In the genomic region with DNA sequence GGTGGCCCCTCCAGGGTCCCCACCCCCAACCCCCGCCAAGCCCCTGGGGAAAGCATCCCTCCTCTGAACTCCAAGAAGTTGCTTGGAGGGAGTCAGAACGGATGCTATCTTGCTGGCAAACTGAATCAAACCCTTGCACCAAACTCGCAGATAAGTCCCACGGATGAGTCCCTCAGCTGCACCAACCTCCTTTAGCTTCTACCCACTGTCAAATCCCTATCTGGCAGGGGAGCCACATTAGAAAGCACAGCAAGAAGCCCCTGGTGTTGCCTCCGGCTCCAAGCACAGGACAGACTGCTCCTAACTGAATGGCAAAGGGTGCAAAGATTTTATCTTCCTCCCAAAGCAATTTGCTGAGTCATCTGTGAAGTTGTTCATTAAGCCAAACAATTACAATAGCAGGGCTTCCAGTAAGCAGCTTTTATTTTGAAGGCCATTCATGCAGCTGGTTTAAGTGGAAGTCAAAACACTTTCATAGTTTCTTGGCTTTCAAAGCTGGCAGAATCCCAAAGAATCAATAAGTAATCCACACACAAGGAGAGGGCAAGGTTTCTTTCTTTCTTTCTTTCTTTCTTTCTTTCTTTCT, we compare ENCODE assay signal across 10 mouse cellular contexts. TPM values are rescaled to one million over a fixed set of nuclear protein-coding genes. Genes with fewer than 3 reads are reported as not detected.
DNase-seq lines count a peak whose midpoint lies in the region; ATAC-seq and TF ChIP-seq lines count a peak whose summit lies in the region.
"Had no signal": no experiment of that assay in that cellular context is flagged by ENCODE, and none has a peak within 500 bp of the region (broad histone marks: within the 10 kb centered on the region; RNA-seq: fewer than 3 reads in every experiment).

No protein-coding gene starts in this region.

- peak; percentile 37 for DNase-seq in kidney, adult 11 months
- no peak for DNase-seq in ES-E14 (ENCODE audit: low read depth, low spot score)
- DNase-seq in adipocyte (ENCODE audit: low spot score), result peak; percentile 87
- peak; percentile 10 to 30 for DNase-seq in kidney, postnatal 4 days
- DNase-seq in layer of hippocampus, adult 9-11 months, result no peak
- no peak for DNase-seq in layer of hippocampus, postnatal 10 days (ENCODE audit: low spot score in 2 of 2)
- DNase-seq: thymus, postnatal 36 days had no signal

- no peak overlapping the region for H3K4me3 ChIP-seq in kidney, embryonic 14.5 days (ENCODE audit: low read length)
- H3K4me3 ChIP-seq in ES-E14 (ENCODE audit: insufficient read depth in 1 of 2, low read depth in 1 of 2, low read length in 2 of 2, poor library complexity in 1 of 2, severe bottlenecking in 1 of 2), result no peak overlapping the region

- peaks cover 11% of the 10 kb centered on the region for H3K27me3 ChIP-seq in kidney, embryonic 14.5 days (ENCODE audit: control insufficient read depth, insufficient read depth, low read length)
- H3K27me3 ChIP-seq: midbrain, embryonic 15.5 days had no signal

- ATAC-seq in kidney, embryonic 14.5 days (ENCODE audit: low FRiP score, low TSS enrichment), result no peak

- H3K36me3 ChIP-seq in kidney, embryonic 14.5 days (ENCODE audit: control insufficient read depth, insufficient read depth, low read length), result no peaks in the 10 kb centered on the region
- H3K36me3 ChIP-seq in ES-E14 (ENCODE audit: control insufficient read depth, insufficient read depth, low read length, poor library complexity, severe bottlenecking), result no peaks in the 10 kb centered on the region
- H3K36me3 ChIP-seq: midbrain, embryonic 15.5 days had no signal

- 47% methylated on average over 5 of the region's 5 CpGs for WGBS in kidney, embryonic 14.5 days

- no peak overlapping the region for H3K4me2 ChIP-seq in kidney, embryonic 14.5 days (replicated peaks; ENCODE audit: low read depth, low read length)

- no peaks in the 10 kb centered on the region for H3K9me3 ChIP-seq in kidney, embryonic 14.5 days (ENCODE audit: control insufficient read depth, low read length)
- H3K9me3 ChIP-seq in ES-E14 (ENCODE audit: control insufficient read depth, insufficient read depth, low read depth, low read length), result no peaks in the 10 kb centered on the region
- H3K9me3 ChIP-seq: midbrain, embryonic 15.5 days had no signal

- no peak overlapping the region for H3K9ac ChIP-seq in kidney, embryonic 14.5 days (ENCODE audit: low read depth, low read length)
- H3K9ac ChIP-seq in ES-E14 (ENCODE audit: insufficient read depth, low read depth, low read length, poor library complexity, severe bottlenecking), result no peak overlapping the region

- H3K27ac ChIP-seq in kidney, embryonic 14.5 days (ENCODE audit: low read depth, low read length), result no peak overlapping the region
- no peak overlapping the region for H3K27ac ChIP-seq in ES-E14 (ENCODE audit: insufficient read depth, low read depth, low read length, poor library complexity, severe bottlenecking)
- H3K27ac ChIP-seq: midbrain, embryonic 15.5 days had no signal

- in situ Hi-C loops in ES-E14 (cut with MboI; ENCODE audit: low sequenced_read_pairs in 2 of 2, unreplicated experiment in 2 of 2), result no loop called here

- 0 out of 2 replicates have a peak, but pooled peaks cover 3% of the 10 kb centered on the region for H3K4me1 ChIP-seq in kidney, embryonic 14.5 days (ENCODE audit: control insufficient read depth, insufficient read depth, low read length)
- H3K4me1 ChIP-seq in ES-E14 (ENCODE audit: control insufficient read depth in 2 of 2, insufficient read depth in 2 of 2, low read length in 2 of 2, poor library complexity in 1 of 2), result peaks cover 0 to 5% of the 10 kb centered on the region in 2 experiments; a peak in 1 of 4 replicates

TF ChIP-seq in ES-E14, 5 proteins besides CTCF, POLR2A, EP300 and RAD21:
- TF ChIP-seq MAFK (IDR thresholded peaks at IDR 0.05; ENCODE audit: insufficient read depth, low read depth, low read length) (peak; percentile 74), ZNF384 (IDR thresholded peaks at IDR 0.05; ENCODE audit: low read depth, low read length) (no peak)

RNA-seq across cellular contexts. Expression of a gene that starts 1.0 kb away (rescaled TPM):
- 0.14 TPM in 1 of 2 replicates, not detected in the other for polyA plus RNA-seq in kidney, embryonic 14.5 days (2014; fragmentation: Nextera tagmentation; extraction: Ambion mirVana)
- 0.18 and 0.21 TPM in 2 replicates for total RNA-seq in ES-E14 (2012; rRNA removed)
- under 1 TPM; 0.23 to 0.27 TPM for total RNA-seq in layer of hippocampus, postnatal 10 days (2021)

RNA-seq across cellular contexts. Expression of a gene that starts 10.2 kb away (rescaled TPM):
- 1.9 and 3.4 TPM in 2 replicates for polyA plus RNA-seq in kidney, embryonic 14.5 days (2014; fragmentation: Nextera tagmentation; extraction: Ambion mirVana)
- total RNA-seq in ES-E14 (2012; rRNA removed), result 1.2 TPM in 2 replicates
- not detected for total RNA-seq in layer of hippocampus, postnatal 10 days (2021)

RNA-seq across cellular contexts. Expression of a gene that starts 14.1 kb away (rescaled TPM):
- 28.2 and 35.1 TPM in 2 replicates for polyA plus RNA-seq in kidney, embryonic 14.5 days (2014; fragmentation: Nextera tagmentation; extraction: Ambion mirVana)
- total RNA-seq in ES-E14 (2012; rRNA removed), result not detected in 2 replicates
- total RNA-seq in layer of hippocampus, postnatal 10 days (2021), result 1 to 10 TPM; 5.6 to 7.1 TPM

RNA-seq across cellular contexts. Expression of a gene that starts 27.8 kb away (rescaled TPM):
- polyA plus RNA-seq in kidney, embryonic 14.5 days (2014; fragmentation: Nextera tagmentation; extraction: Ambion mirVana), result not detected in 2 replicates
- not detected in 2 replicates for total RNA-seq in ES-E14 (2012; rRNA removed)
- not detected for total RNA-seq in layer of hippocampus, postnatal 10 days (2021)
- polyA plus RNA-seq: midbrain, embryonic 15.5 days had no signal

RNA-seq across cellular contexts. Expression of a gene that starts 36.2 kb away (rescaled TPM):
- polyA plus RNA-seq in kidney, embryonic 14.5 days (2014; fragmentation: Nextera tagmentation; extraction: Ambion mirVana), result not detected in 2 replicates
- total RNA-seq in ES-E14 (2012; rRNA removed), result not detected in 2 replicates
- total RNA-seq in layer of hippocampus, postnatal 10 days (2021), result not detected
- polyA plus RNA-seq: limb, embryonic 11.5 days; midbrain, embryonic 15.5 days had no signal

Comparison
In these comparisons a context has a peak if more than half of its experiments do, and no peak if none do; other contexts are left out.
1. DNase-seq: peak in kidney, adult 11 months (single experiment), adipocyte (single experiment) and kidney, postnatal 4 days (2 of 2); none in ES-E14 (single experiment), layer of hippocampus, adult 9-11 months (single experiment) and layer of hippocampus, postnatal 10 days (0 of 2).